Mouse (Mus musculus): ENCODE results near the gene Cpxcr1.

Gene Cpxcr1

GRCm38 (mm10) chrX:116448644-116449043 lies at the start of gene Cpxcr1:
Gene Cpxcr1, plus strand, starts transcription at chrX:116448944.
- no peak for DNase-seq
